Mouse (Mus musculus) kidney, postnatal 36 days (tissue): ENCODE results near the gene Hadhb.
"Not testable (repeated sequence)": the region's sequence is repeated elsewhere in the genome, so short reads cannot be mapped to it uniquely, and the experiment has no call there.

Experiments used
- DNase-seq, 2 experiments: peaks; one replicate each; pipeline ENCODE4 v3.0.0; 2021 to 2022; ENCODE audit warnings: mixed read lengths in 2 of 2

Hadhb gene

DNA sequence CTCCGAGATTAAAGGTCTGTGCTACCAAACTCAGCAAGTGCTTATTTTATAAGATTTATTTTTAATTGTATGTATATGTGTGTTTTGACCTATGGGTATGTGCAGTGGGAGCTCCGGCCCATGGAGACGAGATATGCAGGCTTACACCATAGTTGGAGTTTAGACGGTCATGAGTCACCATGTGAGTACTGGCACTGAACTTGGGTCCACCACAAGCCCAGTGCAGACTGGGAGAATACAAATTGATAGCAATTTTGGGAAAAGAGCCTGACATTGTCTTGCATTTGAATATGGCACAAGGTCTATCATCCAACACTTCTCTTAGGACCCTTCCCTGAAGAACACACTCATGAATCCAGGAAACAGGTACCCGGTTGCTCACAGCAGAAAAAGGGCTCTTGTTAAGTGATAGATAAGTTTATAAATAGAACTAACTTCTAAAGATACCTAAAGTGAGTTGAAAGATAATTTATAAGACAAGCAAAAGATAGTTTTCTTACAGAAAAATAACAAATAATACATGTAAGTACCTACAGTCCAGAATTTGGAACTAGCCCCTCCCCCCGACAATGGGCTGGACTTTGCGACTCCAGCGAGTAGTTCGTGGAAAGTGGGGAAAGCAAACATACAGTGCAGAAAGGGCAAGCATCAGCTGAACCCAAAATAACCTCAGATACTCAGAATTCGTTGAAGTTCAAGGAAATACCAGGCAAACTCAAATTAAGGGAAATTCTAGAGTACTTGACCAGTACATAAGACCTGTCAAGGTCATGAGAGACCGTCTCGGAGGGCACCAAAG lies 32.8 kb downstream of the Hadhb start:
- peak in 1 of 2 experiments; percentile 45 for DNase-seq

- no peak for DNase-seq
Measured at GRCm38 (mm10) chr5:30192452-30192851, 37.4 kb downstream of the Hadhb start.

- no peak for DNase-seq
Measured at GRCm38 (mm10) chr5:30195340-30195739, 40.3 kb downstream of the Hadhb start.

- no peak for DNase-seq
Measured at GRCm38 (mm10) chr5:30198257-30198656, 43.2 kb downstream of the Hadhb start.

GRCm38 (mm10) chr5:30201521-30201920 lies 46.5 kb downstream of the Hadhb start:
- DNase-seq = peak; percentile 8 to 53

GRCm38 (mm10) chr5:30202221-30202620 lies 47.2 kb downstream of the Hadhb start:
- DNase-seq = no peak

- no peak for DNase-seq
Measured at GRCm38 (mm10) chr5:30203216-30203885, 48.3 kb downstream of the Hadhb start.

DNA sequence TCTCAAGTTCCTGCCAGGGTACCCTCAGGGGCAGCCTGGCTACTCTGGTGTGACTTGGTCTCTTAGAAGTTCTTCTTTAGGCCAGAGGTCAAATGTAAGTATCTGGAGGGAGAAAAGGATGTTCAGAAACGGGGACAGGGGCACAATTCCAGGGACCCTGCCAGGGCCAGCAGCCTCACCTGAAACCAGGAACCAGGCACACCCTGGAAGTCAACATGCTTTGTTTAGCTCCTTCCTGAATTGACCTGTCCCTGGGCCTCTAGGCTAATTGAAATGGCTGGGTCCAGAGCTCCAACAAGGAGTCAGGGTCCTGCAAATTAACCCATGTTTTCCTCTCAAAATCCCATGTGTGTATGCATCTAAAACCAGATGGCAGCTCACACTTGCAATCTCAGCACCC lies 49.4 kb downstream of the Hadhb start:
- no peak for DNase-seq

GRCm38 (mm10) chr5:30205034-30205433 lies 50.0 kb downstream of the Hadhb start:
- no peak for DNase-seq

DNA sequence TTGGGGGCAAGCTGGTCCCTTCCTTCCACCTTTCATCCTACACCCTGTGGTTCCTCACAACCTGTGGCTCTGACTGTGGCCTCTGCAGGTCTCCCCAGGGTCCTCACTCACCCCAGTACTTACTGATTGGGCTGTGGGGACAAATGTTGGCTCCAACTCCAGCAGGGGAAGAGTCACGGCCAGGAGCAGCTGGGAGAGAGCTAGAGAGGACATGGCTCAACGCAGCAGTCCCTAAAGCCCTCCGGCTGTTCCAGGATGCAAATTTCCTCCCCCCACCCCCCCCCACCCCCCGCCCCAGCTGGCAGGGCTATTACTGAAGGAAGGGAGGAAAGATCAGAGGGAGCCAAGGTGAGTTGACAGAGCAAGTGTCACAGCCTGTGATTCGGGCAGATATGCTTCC lies 50.4 kb downstream of the Hadhb start, which contains the start of gene Adgrf3:
TSS of gene Adgrf3 (minus strand) at position 230 of the 400 bp plus-strand sequence.
- DNase-seq = no peak

- DNase-seq = peak; percentile 14 to 56
Measured at GRCm38 (mm10) chr5:30207276-30207675, 52.2 kb downstream of the Hadhb start.

GRCm38 (mm10) chr5:30210758-30211157 lies 55.7 kb downstream of the Hadhb start:
- DNase-seq = not testable (repeated sequence)

- DNase-seq = peak; percentile 50 to 82
Measured at GRCm38 (mm10) chr5:30214889-30215288, 59.8 kb downstream of the Hadhb start.

DNA sequence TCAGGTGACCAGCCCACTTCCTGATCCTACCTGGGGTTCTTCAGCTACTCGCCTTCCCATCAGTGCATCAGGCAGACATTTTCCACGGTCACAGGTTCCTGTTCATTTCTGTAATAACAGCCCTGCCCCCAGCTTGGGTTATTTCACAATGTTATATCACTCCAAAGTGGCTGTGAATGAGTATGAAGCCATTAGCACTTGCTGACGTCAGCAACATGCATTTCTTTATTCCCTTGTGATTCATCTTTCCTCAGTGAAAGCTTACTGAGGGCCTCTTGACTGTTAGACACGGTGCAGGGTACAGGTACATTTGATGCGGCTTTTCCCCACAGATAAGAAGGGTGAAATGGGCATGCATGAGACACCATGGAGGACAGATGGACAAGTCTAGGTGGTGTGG lies 60.9 kb downstream of the Hadhb start:
- DNase-seq = no peak

- DNase-seq = no peak
Measured at GRCm38 (mm10) chr5:30219715-30220114, 64.7 kb downstream of the Hadhb start.

GRCm38 (mm10) chr5:30220666-30221065 lies 65.6 kb downstream of the Hadhb start:
- no peak for DNase-seq

- DNase-seq = no peak
Measured at GRCm38 (mm10) chr5:30222681-30223080, 67.6 kb downstream of the Hadhb start.

GRCm38 (mm10) chr5:30230901-30231300 lies 75.9 kb downstream of the Hadhb start:
- peak in 1 of 2 experiments; percentile 55 for DNase-seq

- no peak for DNase-seq
Measured at GRCm38 (mm10) chr5:30231891-30232270, 76.8 kb downstream of the Hadhb start.

GRCm38 (mm10) chr5:30232271-30232971 lies 77.4 kb downstream of the Hadhb start, which contains the start of gene Selenoi:
TSS of gene Selenoi (plus strand) at chr5:30232581.
- peak; percentile 99 for DNase-seq

- DNase-seq = peak in 1 of 2 experiments; percentile 30
Measured at GRCm38 (mm10) chr5:30233042-30233441, 78.0 kb downstream of the Hadhb start.

- DNase-seq = no peak
Measured at GRCm38 (mm10) chr5:30233979-30234378, 78.9 kb downstream of the Hadhb start.
